13 mouse cellular contexts compared by ENCODE assay signal in genomic region chr3:30080827-30081226, GRCm38 (mm10).
DNase-seq lines count a peak whose midpoint lies in the region; ATAC-seq and TF ChIP-seq lines count a peak whose summit lies in the region.
"Had no signal": no experiment of that assay in that cellular context is flagged by ENCODE, and none has a peak within 500 bp of the region (broad histone marks: within the 10 kb centered on the region; RNA-seq: fewer than 3 reads in every experiment).

No protein-coding gene starts in this region.

- H3K4me1 ChIP-seq in forebrain, embryonic 16.5 days (replicated peaks; ENCODE audit: control insufficient read depth, insufficient read depth, low read length) = no peaks in the 10 kb centered on the region; the same call in 1 of the 2 replicates
- no peaks in the 10 kb centered on the region for H3K4me1 ChIP-seq in forebrain, embryonic 15.5 days
- no peaks in the 10 kb centered on the region for H3K4me1 ChIP-seq in stomach, postnatal 0 days (replicated peaks; ENCODE audit: control insufficient read depth, insufficient read depth)

- TF ChIP-seq CTCF in layer of hippocampus, adult 2 months (conservative IDR thresholded peaks at IDR 0.05) = peak; percentile 41
- peak; percentile 39 for TF ChIP-seq CTCF in stomach, postnatal 0 days (IDR thresholded peaks at IDR 0.05; ENCODE audit: low read depth)

- DNase-seq in layer of hippocampus, adult 2 months (ENCODE audit: low spot score in 2 of 2) = no peak
- DNase-seq in layer of hippocampus, postnatal 36 days = no peak
- peak; percentile 27 to 32 for DNase-seq in right cerebral cortex, postnatal 10 days (ENCODE audit: low spot score in 2 of 2)
- DNase-seq in right cerebral cortex, adult 2 months (ENCODE audit: low spot score in 2 of 2) = no peak
- DNase-seq in stomach, postnatal 0 days (ENCODE audit: low spot score) = no peak
- DNase-seq in urinary bladder, postnatal 10 days (ENCODE audit: low spot score) = no peak
- DNase-seq: embryo, embryonic 11 days; right cerebral cortex, postnatal 14 days had no signal

- ATAC-seq in forebrain, embryonic 16.5 days = peak; percentile 40; the same call in 1 of the 2 replicates
- no peak; the same call in 1 of the 2 replicates for ATAC-seq in forebrain, embryonic 15.5 days (replicated peaks)
- ATAC-seq in stomach, postnatal 0 days (ENCODE audit: low FRiP score, low TSS enrichment) = no peak
- ATAC-seq: CD4-positive, CD25-positive, alpha-beta regulatory T cell, adult 4 months had no signal

- no peaks in the 10 kb centered on the region for H3K36me3 ChIP-seq in forebrain, embryonic 16.5 days (ENCODE audit: control insufficient read depth, insufficient read depth)
- H3K36me3 ChIP-seq in forebrain, embryonic 15.5 days = no peaks in the 10 kb centered on the region
- H3K36me3 ChIP-seq in stomach, postnatal 0 days (ENCODE audit: control insufficient read depth, insufficient read depth, low read length) = no peaks in the 10 kb centered on the region

- no peaks in the 10 kb centered on the region for H3K27me3 ChIP-seq in forebrain, embryonic 16.5 days (replicated peaks; ENCODE audit: control insufficient read depth, insufficient read depth, low read length)
- H3K27me3 ChIP-seq in forebrain, embryonic 15.5 days = no peaks in the 10 kb centered on the region
- H3K27me3 ChIP-seq in stomach, postnatal 0 days (ENCODE audit: control insufficient read depth, insufficient read depth, low read length) = no peaks in the 10 kb centered on the region
- H3K27me3 ChIP-seq: megakaryocyte, embryonic 14.5 days had no signal

- H3K27ac ChIP-seq in forebrain, embryonic 16.5 days (ENCODE audit: low read length) = no peak overlapping the region
- H3K27ac ChIP-seq in forebrain, embryonic 15.5 days (replicated peaks) = no peak overlapping the region
- no peak overlapping the region for H3K27ac ChIP-seq in layer of hippocampus, adult 2 months
- H3K27ac ChIP-seq in stomach, postnatal 0 days (replicated peaks) = no peak overlapping the region

- WGBS in forebrain, embryonic 16.5 days = 58% methylated on average over 7 of the region's 7 CpGs
- 66% methylated on average over 7 of the region's 7 CpGs for WGBS in forebrain, embryonic 15.5 days
- 61% methylated on average over 7 of the region's 7 CpGs for WGBS in stomach, postnatal 0 days

- no peak overlapping the region for H3K4me3 ChIP-seq in forebrain, embryonic 16.5 days (replicated peaks; ENCODE audit: low read length)
- H3K4me3 ChIP-seq in forebrain, embryonic 15.5 days = no peak overlapping the region
- H3K4me3 ChIP-seq in layer of hippocampus, adult 2 months = no peak overlapping the region
- H3K4me3 ChIP-seq in stomach, postnatal 0 days (ENCODE audit: low read depth, low read length) = no peak overlapping the region
- H3K4me3 ChIP-seq: megakaryocyte, embryonic 14.5 days; myocyte had no signal

- no peak overlapping the region for H3K9ac ChIP-seq in forebrain, embryonic 16.5 days (replicated peaks; ENCODE audit: low read depth, low read length)
- no peak overlapping the region for H3K9ac ChIP-seq in forebrain, embryonic 15.5 days (replicated peaks)
- no peak overlapping the region for H3K9ac ChIP-seq in stomach, postnatal 0 days (ENCODE audit: low read length)

- no peak for TF ChIP-seq EP300 in stomach, postnatal 0 days (optimal IDR thresholded peaks at IDR 0.05)

- no peaks in the 10 kb centered on the region for H3K9me3 ChIP-seq in forebrain, embryonic 16.5 days (ENCODE audit: control insufficient read depth, low read length)
- H3K9me3 ChIP-seq in forebrain, embryonic 15.5 days = no peaks in the 10 kb centered on the region
- H3K9me3 ChIP-seq in stomach, postnatal 0 days (ENCODE audit: control insufficient read depth, low read length) = no peaks in the 10 kb centered on the region
- H3K9me3 ChIP-seq: megakaryocyte, embryonic 14.5 days had no signal

- no peak overlapping the region for H3K4me2 ChIP-seq in forebrain, embryonic 16.5 days (ENCODE audit: low read length)
- H3K4me2 ChIP-seq in forebrain, embryonic 15.5 days (replicated peaks) = no peak overlapping the region
- no peak overlapping the region for H3K4me2 ChIP-seq in stomach, postnatal 0 days (replicated peaks; ENCODE audit: low read depth)

Comparison
In these comparisons a context has a peak if more than half of its experiments do, and no peak if none do; other contexts are left out.
1. DNase-seq: peak in right cerebral cortex, postnatal 10 days (2 of 2); none in layer of hippocampus, adult 2 months (0 of 2), layer of hippocampus, postnatal 36 days (0 of 2), right cerebral cortex, adult 2 months (0 of 2), stomach, postnatal 0 days (single experiment) and urinary bladder, postnatal 10 days (single experiment).